ENCODE assay signal across 1 mouse cellular context in genomic region chr15:83430986-83431763, GRCm38 (mm10).
TF ChIP-seq lines count a peak whose summit lies in the region.

No protein-coding gene starts in this region.

TF ChIP-seq in CH12.LX, 34 proteins besides CTCF, POLR2A, EP300 and RAD21 (continued from another document):
- TF ChIP-seq RCOR1 (conservative IDR thresholded peaks at IDR 0.05; ENCODE audit: low read depth, low read length) (no peak), NELFE (IDR thresholded peaks at IDR 0.05; ENCODE audit: low read depth, low read length) (0 out of 2 replicates have a peak, but pooled peaks have one; percentile 28), JUN (IDR thresholded peaks at IDR 0.05; ENCODE audit: insufficient read depth, low read depth, low read length) (no peak), TBP (conservative IDR thresholded peaks at IDR 0.05; ENCODE audit: low read depth, low read length) (0 out of 2 replicates have a peak, but pooled peaks have one; percentile 50), SIN3A (IDR thresholded peaks at IDR 0.05; ENCODE audit: low read length) (0 out of 2 replicates have a peak, but pooled peaks have one; percentile 42)
